Mouse (Mus musculus) midbrain, postnatal 0 days (tissue): Measurements from ENCODE around the gene Eef1akmt2. TPM values are rescaled to one million over a fixed set of nuclear protein-coding genes. Genes with fewer than 3 reads are reported as not detected.

ENCODE experiments used
- ATAC-seq: fragments of 200-750 bp; cut with Nextera tagmentation; 2 replicates; pipeline ENCODE4 v1.8.0; 2017; ENCODE audit warnings: moderate number of reproducible peaks, mild to moderate bottlenecking, moderate TSS enrichment, moderate library complexity; ENCODE audit not compliant: low FRiP score
- DNase-seq: peaks from one replicate; pipeline ENCODE4 v3.0.0-alpha.2; 2015; ENCODE audit warnings: low spot score
- H3K27ac ChIP-seq: fragments of 300-500 bp; sonication (generic); 2 replicates; pipeline ENCODE4 v1.5.1; 2014; ENCODE audit warnings: low read depth, mild to moderate bottlenecking, low read length, mixed read lengths
- H3K27me3 ChIP-seq: fragments of 300-500 bp; sonication (generic); 2 replicates; pipeline ENCODE4 v1.6.1; 2014; ENCODE audit warnings: low read length, control low read depth, mixed read lengths; ENCODE audit not compliant: insufficient read depth
- H3K36me3 ChIP-seq: fragments of 300-500 bp; sonication (generic); 2 replicates; pipeline ENCODE4 v1.6.1; 2014; ENCODE audit warnings: low read length, control low read depth, mixed read lengths; ENCODE audit not compliant: insufficient read depth
- H3K4me1 ChIP-seq: fragments of 300-500 bp; sonication (generic); 2 replicates; pipeline ENCODE4 v1.6.1; 2014; ENCODE audit warnings: mild to moderate bottlenecking, control low read depth, antibody characterized with exemption, low read length, mixed read lengths; ENCODE audit not compliant: insufficient read depth
- H3K4me2 ChIP-seq: fragments of 300-500 bp; sonication (generic); 2 replicates; pipeline ENCODE4 v1.6.1; 2014; ENCODE audit warnings: low read depth, mild to moderate bottlenecking, low read length, mixed read lengths; ENCODE audit not compliant: poor library complexity, severe bottlenecking
- H3K4me3 ChIP-seq: fragments of 300-500 bp; sonication (generic); 2 replicates; pipeline ENCODE4 v1.5.1; 2014; ENCODE audit warnings: low read depth, mild to moderate bottlenecking, low read length, moderate library complexity
- H3K9ac ChIP-seq: fragments of 300-500 bp; sonication (generic); replicated peaks from 2 replicates; pipeline ENCODE4 v1.6.1; 2014; ENCODE audit warnings: mild to moderate bottlenecking, low read length, moderate library complexity, mixed read lengths; ENCODE audit not compliant: poor library complexity, severe bottlenecking
- H3K9me3 ChIP-seq: fragments of 300-500 bp; sonication (generic); 2 replicates; pipeline ENCODE4 v1.6.1; 2016; ENCODE audit warnings: low read length, control low read depth
- CTCF ChIP-seq: IDR thresholded peaks from 2 replicates; pipeline ENCODE4 v1.5.1; 2016; ENCODE audit warnings: antibody characterized with exemption, mild to moderate bottlenecking
- WGBS: fragments of 180-500 bp; shearing (Covaris S2); extraction: QIAGEN DNeasy Blood & Tissue Kit; methylation state at CpG from one replicate; pipeline ENCODE4 v1.1.7; 2014; 5-methylcytosine and 5-hydroxymethylcytosine counted together
- polyA plus RNA-seq: library from polyadenylated mRNA; unstranded; fragments of >200 nt; fragmentation: Nextera tagmentation; extraction: Ambion mirVana; gene quantifications from 2 replicates; pipeline ENCODE4 v1.2.1, GENCODE M21; 2015
- total RNA-seq: library from RNA; depleted of rRNA; stranded (reverse); fragments of >200 nt; gene quantifications from 2 replicates; pipeline ENCODE4 v1.2.3, GENCODE M21; 2014

Gene Eef1akmt2
- total and polyA plus RNA-seq, 2 experiments from 2014 or later, result 52.1 to 84.2 TPM

DNA sequence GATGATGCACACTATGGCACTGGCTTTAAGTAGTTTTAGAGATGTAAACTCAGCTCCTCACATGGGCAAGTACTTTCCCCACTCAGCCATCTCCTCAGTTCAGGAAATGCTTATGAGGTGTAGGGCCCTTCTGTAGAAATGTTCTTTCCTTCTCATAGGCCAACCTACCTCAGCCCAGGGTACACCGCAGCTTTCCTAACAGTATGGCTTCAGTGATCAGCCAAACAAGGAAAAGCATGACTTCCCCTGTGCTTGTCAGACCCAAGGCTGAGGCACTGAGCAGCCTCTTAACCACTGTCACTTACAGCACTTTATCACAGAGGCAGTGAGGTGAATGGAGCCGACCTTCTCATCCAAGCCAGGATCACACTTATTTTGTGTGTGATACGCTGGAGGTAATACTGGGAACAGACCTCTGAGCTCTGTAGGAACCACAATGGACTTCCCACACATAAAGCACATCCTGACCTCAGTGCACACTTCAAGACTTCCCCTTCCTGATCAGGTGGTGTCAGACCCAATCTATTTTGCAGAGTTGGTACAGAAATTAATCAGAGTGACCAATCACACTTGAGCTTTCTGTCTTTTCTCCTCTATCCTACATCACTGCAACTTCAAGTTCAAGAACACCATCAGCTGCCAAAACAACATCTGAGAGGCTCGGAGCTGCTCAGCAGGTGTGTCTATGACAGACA, 64.8 kb downstream of the Eef1akmt2 start:
- no peak for ATAC-seq
- TF ChIP-seq CTCF, result no peak

DNA sequence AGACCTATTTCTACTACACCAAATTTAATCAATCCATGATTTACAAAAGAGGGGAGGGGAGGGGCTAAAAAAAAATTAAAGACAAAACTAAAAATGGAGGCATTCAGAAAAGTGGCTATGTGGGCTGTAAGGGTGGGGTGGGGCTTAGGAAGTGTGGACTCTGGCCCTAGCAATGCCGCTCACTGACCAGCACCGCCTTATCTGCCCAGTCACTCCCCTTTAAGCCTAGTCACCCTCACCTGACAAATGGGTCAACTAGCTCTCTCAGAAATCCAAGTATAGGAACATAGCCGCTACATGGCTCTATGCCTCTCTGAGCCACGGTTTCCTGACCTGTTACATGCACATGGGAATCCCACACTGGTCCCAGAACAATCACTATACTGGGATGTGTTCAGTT, 65.5 kb downstream of the Eef1akmt2 start:
- 95% methylated on average over 4 of the region's 4 CpGs for WGBS
- no peak for TF ChIP-seq CTCF
- no peak overlapping the region for H3K4me2 ChIP-seq
- H3K4me3 ChIP-seq, result no peak overlapping the region
- no peaks in the 10 kb centered on the region for H3K36me3 ChIP-seq
- no peaks in the 10 kb centered on the region for H3K27me3 ChIP-seq
- H3K9ac ChIP-seq, result no peak overlapping the region
- H3K4me1 ChIP-seq, result no peaks in the 10 kb centered on the region; the same call in 1 of the 2 replicates
- ATAC-seq (no peak), DNase-seq (no peak)
- no peaks in the 10 kb centered on the region for H3K9me3 ChIP-seq
- no peak overlapping the region for H3K27ac ChIP-seq

More for the DNA sequence above, 64.8 kb downstream of the Eef1akmt2 start:
- no peaks in the 10 kb centered on the region for H3K9me3 ChIP-seq
- no peak overlapping the region for H3K9ac ChIP-seq
- no peak overlapping the region for H3K4me2 ChIP-seq
- no peak overlapping the region for H3K27ac ChIP-seq
- DNase-seq, result no peak
- no peaks in the 10 kb centered on the region for H3K36me3 ChIP-seq
- WGBS, result 91% methylated on average over 4 of the region's 4 CpGs
- H3K4me3 ChIP-seq, result no peak overlapping the region
- no peaks in the 10 kb centered on the region; the same call in 1 of the 2 replicates for H3K4me1 ChIP-seq
- H3K27me3 ChIP-seq, result no peaks in the 10 kb centered on the region

DNA sequence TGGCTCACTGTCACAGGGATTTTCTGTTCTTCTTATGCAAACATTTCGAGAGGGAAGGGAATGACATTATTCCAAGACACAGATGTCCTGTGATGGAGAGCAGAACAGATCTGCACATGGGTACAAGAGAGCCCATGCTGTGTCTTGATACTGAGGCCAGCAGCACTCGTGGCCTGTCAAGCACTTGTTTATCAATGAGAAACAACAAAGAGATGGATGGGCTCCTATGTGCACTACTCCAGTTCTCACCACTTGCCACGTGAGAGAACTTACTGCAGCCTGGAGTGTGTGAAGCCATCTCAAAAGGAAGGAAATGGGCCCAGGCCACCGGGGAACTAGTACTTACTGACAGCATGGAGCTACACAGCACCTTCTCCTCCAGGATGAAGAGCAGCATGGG, 66.0 kb downstream of the Eef1akmt2 start:
- no peaks in the 10 kb centered on the region for H3K27me3 ChIP-seq
- no peak overlapping the region for H3K27ac ChIP-seq
- H3K4me3 ChIP-seq, result no peak overlapping the region
- H3K9ac ChIP-seq, result no peak overlapping the region
- H3K9me3 ChIP-seq, result no peaks in the 10 kb centered on the region
- H3K4me2 ChIP-seq, result no peak overlapping the region
- H3K36me3 ChIP-seq, result no peaks in the 10 kb centered on the region
- no peak for TF ChIP-seq CTCF
- no peak for DNase-seq
- WGBS, result 35% methylated on average over 4 of the region's 4 CpGs
- no peak for ATAC-seq
- peaks cover 5% of the 10 kb centered on the region for H3K4me1 ChIP-seq

DNA sequence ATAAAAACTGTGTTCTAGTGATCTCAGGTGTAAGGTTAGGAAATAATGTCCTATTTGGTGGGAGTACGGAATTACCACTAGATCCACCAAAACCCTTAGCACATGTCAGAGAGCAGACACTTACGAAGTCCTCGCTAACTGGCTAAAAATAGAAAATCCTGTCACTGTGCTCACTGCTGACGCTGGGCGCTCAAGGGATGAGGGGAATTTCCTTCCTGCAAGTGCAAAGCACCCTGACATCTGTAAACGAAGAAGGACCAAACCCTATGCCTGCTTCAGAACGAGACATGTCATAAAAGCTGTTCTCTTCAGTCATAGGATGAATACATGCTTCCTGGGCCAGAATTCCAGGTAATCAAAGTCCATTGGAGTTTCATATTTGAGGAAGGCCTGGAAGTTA, 66.5 kb downstream of the Eef1akmt2 start:
- DNase-seq (no peak), ATAC-seq (no peak)
- no peaks in the 10 kb centered on the region for H3K9me3 ChIP-seq
- H3K4me1 ChIP-seq, result peaks cover 8% of the 10 kb centered on the region
- no peak for TF ChIP-seq CTCF
- 53% methylated on average over 7 of the region's 7 CpGs for WGBS
- no peak overlapping the region for H3K4me2 ChIP-seq
- H3K36me3 ChIP-seq, result no peaks in the 10 kb centered on the region
- H3K27ac ChIP-seq, result no peak overlapping the region
- H3K9ac ChIP-seq, result no peak overlapping the region
- H3K27me3 ChIP-seq, result no peaks in the 10 kb centered on the region
- H3K4me3 ChIP-seq, result no peak overlapping the region

DNA sequence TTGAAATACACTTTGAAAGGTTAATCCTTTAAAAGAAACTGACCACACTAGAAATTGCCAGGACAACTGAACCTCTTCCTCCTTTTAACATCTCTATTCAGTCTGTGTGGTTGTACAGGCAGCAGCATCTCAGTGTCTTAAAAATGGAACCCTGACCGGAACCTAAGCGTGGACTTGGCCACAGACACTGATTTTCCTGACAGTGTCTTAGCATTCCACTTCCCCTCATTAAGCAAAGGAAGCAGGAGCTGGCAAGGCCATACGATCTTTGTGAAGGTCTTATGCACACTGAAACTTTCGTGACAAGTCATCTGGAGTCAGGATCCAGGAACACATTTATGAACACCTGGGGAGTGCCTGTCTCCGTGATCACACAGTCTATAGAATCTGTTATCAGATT, 68.4 kb downstream of the Eef1akmt2 start:
- 84% methylated on average over 5 of the region's 5 CpGs for WGBS
- ATAC-seq (no peak), DNase-seq (no peak)
- Histone ChIP-seq H3K9me3 (no peaks in the 10 kb centered on the region), H3K4me1 (peaks cover 17% of the 10 kb centered on the region), H3K27ac (no peak overlapping the region), H3K4me3 (no peak overlapping the region), H3K9ac (no peak overlapping the region), H3K4me2 (no peak overlapping the region), H3K36me3 (no peaks in the 10 kb centered on the region; the same call in 1 of the 2 replicates), H3K27me3 (no peaks in the 10 kb centered on the region)
- TF ChIP-seq CTCF, result no peak

DNA sequence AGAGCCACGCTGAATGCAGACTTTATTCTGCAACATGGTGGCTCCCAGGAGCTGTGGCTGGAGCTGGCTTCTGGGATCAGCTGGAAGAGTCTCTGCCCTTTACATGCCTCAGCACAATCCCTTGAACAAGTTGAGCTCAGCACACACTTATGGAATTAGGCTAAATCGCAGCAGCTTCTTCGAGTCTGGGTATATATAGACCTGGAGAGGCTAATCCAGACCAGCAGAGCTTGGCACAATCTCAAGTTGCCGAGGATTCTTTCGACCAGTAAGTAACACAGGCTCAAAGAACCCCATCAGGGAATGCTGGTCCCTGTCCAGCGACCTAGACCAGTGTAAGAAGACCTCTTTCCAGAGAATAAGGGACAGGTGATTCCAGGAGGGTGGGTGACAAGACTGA, 70.6 kb downstream of the Eef1akmt2 start:
- H3K36me3 ChIP-seq, result peaks cover 3% of the 10 kb centered on the region
- no peak for ATAC-seq
- TF ChIP-seq CTCF, result no peak
- H3K4me2 ChIP-seq, result no peak overlapping the region
- H3K9ac ChIP-seq, result no peak overlapping the region
- H3K4me3 ChIP-seq, result no peak overlapping the region
- peaks cover 17% of the 10 kb centered on the region for H3K4me1 ChIP-seq
- peak overlapping the region; percentile 44 for H3K27ac ChIP-seq
- H3K9me3 ChIP-seq, result no peaks in the 10 kb centered on the region
- no peak for DNase-seq
- H3K27me3 ChIP-seq, result no peaks in the 10 kb centered on the region
- WGBS, result 45% methylated on average over 6 of the region's 6 CpGs
